Mouse (Mus musculus) CH12F3 (cell line): ENCODE data around the gene Ifngr2.
"Not testable (repeated sequence)": the region's sequence is repeated elsewhere in the genome, so short reads cannot be mapped to it uniquely, and the experiment has no call there.

ENCODE experiments used
- in situ Hi-C: fragments of 300-500 bp; cut with MboI; formaldehyde crosslinking; loops from 2 replicates; pipeline ENCODE4 v1.14.3; 2020; ENCODE audit warnings: low sequenced_read_pairs

Gene Ifngr2

DNA sequence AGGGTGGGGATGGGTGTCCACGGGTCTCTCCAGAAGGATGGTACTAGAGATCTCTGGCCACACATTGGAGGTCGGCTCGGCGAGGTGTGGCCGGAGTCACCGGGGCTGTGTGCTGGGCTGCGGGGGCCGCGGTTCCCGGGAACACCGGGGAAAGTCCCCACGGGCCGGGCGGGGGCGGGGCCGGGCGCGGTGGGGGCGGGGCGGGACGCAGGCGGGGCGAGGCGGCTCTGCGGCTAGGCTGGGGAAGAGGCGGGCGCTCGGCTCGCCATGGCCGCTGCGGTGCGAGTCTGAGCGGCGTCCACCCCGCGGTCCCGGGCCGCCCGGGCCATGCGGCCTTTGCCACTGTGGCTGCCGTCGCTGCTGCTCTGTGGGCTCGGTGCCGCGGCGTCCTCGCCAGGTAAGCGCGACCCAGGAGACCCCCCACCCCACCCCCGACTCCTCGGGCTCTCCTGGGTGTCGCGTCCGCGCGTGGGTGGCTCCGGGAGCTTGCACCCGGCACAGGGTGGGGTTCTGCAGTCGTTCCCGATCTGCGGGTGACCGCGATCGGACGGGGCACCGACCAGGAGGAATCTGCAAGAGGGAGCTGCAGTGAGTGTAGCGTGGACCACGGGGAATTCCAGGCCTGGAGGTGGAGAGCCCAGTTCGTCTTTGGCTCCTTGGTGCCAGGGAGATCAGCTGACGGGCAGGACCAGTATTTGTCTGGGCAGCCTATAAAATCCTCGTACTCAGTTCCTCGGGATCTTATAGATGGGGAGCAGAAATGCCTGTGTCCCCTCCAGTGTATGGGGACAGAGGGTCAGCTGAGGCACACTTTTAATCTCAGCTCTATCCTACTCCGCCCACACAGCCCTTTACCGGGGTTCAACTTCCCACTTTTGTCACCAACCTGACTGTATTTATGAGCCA is at the start of gene Ifngr2:
TSS of gene Ifngr2 (plus strand) at position 237 of the 906 bp plus-strand sequence.
- in situ Hi-C loops: no loop called here

DNA sequence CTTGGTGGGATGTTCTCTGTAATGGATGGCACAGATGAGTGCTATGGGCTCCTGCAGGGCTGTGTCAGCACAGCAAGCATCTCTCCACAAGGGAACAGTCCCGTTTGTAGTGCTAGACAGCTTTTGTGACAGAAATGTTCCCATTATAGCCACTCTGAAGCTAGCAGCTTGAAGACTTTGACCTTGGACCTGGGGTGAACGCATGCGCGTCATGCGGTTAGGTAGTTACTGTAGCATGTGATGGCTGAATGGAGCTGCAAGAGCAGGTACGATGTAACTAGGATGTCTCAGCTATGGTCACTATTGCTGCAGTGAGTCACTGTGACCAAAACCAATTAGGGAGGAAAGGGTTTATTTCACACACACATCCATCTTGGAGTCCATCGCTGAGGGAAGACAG is 48.8 kb upstream of the Ifngr2 start:
- in situ Hi-C loops: no loop called here

DNA sequence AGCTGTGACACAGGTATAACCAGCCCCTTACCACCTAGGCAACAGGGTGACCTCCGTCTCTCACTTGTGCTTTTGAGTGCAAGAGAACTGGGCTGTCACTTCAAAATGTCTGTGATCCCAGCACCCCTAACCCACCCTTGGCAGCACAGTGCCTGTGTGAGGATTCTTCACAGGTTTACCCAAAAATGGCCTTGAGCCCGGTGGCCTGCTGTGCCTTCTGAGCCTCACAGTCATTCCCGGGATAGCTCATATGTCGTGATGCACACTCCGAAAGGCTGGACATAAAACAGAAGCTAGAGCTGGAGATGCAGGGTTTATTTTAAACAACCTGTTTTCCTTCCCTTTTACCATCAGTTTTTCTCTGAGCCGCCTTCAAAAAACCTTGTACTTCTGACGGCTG is 42.2 kb upstream of the Ifngr2 start:
- in situ Hi-C loops: no loop called here

DNA sequence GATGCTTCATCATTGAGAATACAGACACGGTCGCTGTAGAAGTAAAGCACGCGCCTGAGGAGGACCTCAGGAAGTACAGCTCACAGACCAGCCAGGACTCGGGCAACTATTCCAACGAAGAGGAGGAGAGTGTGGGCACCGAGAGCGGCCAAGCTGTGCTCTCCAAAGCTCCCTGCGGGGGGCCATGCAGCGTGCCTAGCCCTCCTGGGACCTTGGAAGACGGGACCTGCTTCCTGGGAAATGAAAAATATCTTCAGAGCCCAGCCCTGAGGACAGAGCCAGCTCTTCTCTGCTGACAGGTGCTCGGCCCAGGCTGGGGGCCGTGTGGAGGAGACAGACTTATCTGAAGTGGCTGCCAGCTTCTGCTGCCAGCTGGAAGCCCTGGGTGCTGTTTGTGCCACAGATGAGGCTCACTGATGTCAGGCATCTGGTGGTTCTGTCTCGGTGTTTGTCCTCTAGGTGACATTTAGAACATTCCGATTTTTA is 41.7 kb upstream of the Ifngr2 start:
- in situ Hi-C loops: no loop called here

DNA sequence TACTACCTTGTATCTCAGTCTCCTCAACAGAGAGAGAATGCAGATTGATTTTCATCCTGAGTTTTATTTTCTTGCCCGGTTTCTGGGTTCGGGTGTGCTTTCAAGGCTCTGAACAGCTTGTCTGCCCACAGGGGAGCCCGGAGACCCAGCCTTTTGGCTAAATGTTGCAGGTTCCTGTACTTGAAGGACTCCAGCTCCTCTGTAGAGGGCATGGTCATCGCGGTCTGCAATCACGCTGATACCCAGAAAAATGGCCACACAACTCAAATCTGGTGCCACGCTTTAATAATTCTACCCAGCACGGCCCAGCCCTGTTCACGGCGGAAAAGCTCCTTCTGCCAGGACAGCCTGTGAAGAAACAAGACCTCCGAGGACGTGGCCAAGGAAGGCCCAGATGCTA is 40.5 kb upstream of the Ifngr2 start:
- in situ Hi-C loops: no loop called here

DNA sequence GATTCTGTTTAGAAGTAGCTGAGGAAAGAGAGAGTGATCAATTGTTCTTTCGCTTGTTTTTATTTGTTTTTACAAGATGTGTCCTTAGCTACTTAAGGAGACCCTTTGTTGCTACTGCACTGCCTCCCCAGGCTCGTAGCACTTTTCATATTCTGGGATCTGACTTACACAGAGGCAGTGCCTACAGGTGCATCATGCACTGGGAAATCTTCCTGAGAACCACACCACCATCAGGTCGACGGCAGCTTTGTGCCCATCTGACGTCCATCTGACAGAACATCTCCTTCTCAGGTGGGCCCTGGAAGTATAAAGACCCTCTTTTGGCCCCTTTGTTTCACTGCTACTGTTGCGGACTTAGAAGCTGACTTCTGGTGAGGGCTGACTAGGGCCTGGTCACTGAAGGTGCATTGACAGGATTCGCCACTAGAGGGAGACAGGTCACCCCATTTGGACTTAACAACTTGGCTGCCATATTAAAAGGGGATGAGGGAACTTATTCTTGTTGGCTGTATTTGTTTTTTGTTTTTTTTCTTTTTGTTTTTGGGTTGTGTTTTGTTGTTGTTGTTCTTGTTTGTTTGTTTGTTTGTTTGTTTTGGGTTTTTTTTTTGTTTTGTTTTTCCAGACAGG is 34.6 kb upstream of the Ifngr2 start:
- in situ Hi-C loops: loop anchor here (10.0 kb wide), 1 partner anchor 73 kb away; no protein-coding TSS in a partner anchor

DNA sequence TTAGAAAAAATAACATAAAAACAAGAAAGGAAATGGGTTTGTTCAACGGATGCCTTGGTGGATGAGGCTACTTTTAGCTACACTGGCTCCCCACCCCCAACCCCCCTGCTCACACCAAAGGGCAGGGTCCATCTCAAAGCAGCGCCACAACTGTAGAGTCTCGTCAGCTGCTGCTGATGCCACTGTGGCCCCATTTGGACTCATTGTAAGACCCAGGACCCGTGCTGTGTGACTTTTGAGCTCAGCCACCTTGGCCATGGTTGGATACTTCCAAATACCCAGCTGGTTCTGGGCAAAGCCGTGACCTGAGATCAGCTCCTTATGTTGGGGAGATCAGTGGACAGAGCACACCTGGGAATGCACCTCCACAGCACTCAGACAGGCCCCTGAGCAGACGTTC is 33.8 kb upstream of the Ifngr2 start:
- in situ Hi-C loops: loop anchor here (10.0 kb wide), 1 partner anchor 72 kb away; no protein-coding TSS in a partner anchor

DNA sequence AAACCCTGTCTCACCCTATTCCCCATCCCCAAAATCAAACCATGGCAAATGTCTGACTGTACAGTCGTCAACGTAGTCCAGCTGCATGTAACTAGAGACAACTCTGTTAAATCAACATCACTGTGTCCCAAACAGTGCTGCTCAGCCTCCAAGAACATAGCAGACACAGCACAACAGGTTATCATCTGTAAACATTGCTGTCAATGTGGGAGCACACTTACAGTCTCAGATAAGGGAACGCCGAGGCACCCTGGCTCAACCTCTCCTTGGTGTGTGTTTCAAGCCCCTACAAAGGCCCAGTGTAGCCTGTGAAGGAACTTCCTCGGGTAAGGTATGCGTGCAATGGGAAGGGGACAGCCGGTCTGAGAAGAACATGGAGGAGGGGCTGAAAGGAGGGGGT is 29.9 kb upstream of the Ifngr2 start:
- in situ Hi-C loops: loop anchor here (10.0 kb wide), 1 partner anchor 68 kb away; no protein-coding TSS in a partner anchor

DNA sequence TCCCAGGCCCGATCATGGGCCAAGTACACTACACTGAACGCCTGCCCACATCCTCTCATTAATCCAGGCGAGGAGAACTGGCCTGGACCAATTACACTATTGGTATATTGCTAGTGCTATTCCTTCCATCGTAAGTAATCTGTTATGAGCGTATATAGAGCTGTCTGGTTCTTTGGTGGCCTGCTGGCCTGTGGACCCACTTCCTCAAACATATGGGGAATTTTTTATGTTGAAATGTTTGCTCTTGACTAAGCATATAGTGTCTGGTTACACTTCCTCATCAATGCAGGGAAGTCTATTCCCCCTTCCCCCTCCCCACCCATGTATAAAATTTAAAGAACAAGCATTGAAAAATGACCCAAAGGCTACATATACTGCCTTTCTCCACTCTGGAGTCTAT is 24.8 kb upstream of the Ifngr2 start:
- in situ Hi-C loops: no loop called here

DNA sequence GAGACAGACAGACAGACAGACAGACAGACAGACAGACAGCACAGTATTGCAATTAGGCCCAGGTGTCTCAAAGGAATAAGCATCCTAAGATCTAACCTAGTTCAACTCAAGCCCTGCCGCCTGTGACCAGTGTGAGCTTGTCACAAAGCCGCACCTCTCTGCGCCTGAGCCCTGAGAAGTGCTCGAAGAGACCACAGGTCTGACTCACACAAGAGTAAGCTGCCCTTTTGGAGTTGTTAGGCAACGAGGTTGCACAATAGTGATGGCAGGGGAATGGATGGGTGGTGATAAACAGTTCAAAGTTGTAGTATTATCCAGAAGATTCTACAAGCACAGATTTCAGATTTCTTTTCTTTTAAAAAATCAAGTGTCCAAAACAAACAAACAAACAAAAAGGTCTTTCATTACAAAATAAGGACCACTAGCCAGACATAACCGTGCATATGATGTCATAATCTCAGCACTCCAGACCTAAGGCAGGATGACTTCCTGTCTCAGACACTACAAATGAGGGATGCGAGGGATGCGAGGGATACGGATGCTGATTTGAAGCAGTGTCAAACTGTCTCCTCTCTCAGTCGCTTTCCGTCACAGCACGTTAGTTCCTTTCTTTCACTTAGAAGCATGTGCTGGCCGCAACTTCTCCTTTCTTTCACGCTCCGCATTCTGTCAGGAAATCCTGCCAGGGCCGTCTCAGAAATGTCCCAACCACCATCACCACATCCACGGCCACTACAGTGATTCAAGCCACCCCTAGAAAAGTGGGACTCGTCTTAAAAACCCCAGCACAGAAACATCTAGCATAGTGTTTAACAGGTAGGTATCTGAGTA is 24.2 kb upstream of the Ifngr2 start:
- in situ Hi-C loops: no loop called here

DNA sequence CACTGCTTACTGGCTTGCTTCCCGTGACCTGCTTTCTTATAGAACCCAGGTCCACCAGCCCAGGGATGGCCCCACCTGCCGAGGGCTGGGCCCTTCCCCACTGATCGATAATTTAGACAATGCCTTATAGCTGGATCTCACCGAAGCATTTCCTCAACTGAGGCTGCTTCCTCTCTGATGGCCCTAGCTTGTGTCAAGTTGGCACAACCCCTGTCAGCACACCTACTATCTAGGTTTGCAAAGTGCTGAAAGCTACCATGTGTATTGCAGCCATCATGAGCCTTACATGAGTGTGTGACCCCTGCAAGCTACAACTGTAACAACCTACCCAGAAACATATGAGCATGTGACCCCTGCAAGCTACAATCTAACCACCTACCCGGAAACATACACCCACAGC is 22.7 kb upstream of the Ifngr2 start:
- in situ Hi-C loops: no loop called here

DNA sequence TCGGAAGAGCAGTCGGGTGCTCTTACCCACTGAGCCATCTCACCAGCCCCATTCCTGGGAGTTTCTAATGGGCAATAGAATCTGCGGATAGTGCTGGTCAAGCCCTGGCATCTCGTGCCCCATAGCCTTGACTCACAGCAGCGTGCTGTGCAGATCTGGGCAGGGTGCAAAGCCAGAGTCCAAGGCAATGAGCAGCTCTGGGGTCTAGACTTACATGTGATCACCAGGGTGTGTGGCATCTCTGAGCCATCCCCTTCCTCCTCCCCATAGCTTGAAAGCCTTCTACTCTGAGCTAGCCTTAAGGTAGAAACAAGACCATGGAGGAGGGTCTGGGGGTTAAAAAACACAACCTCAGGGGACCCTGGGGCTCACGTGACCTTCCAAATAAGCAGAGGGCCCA is 20.6 kb upstream of the Ifngr2 start:
- in situ Hi-C loops: no loop called here

DNA sequence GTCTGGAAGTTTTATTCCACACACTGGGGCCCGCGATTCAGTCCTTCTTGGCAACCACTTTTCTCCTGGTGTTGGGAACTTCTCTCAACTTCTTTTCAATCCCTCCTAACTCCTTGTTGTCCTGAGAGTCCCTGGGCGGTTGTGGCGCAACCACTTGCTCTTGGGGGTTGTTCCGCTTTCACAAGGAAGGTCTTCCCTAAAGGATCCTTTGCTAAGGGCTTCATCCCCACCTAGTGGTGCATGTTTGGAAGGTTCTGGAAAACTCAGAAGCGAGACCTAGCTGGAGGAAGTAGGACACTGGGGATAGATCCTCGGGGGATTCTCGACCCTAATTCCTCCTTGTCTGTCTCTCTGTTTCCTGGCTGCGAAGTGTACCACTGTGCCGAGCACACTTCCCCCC is 19.8 kb upstream of the Ifngr2 start:
- in situ Hi-C loops: no loop called here

DNA sequence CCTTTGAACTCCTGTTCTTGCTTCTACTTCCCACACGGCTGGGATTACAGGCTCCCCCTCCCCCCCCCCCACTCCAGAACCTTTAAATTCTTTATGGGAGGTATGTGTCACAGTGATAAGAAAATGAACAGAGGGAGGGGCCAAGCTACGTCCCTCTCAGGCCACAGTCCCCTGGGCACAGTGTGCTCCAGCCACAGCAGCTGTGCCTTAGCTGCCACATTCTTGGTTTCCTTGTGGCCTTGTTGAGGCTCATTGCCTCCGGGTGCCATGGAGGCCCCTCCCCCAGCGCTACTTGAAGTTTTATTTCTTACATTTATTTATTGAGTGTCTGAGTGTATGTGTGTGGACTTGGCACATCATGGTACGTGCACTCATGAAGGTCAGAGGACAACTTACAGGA is 19.4 kb upstream of the Ifngr2 start:
- in situ Hi-C loops: no loop called here

DNA sequence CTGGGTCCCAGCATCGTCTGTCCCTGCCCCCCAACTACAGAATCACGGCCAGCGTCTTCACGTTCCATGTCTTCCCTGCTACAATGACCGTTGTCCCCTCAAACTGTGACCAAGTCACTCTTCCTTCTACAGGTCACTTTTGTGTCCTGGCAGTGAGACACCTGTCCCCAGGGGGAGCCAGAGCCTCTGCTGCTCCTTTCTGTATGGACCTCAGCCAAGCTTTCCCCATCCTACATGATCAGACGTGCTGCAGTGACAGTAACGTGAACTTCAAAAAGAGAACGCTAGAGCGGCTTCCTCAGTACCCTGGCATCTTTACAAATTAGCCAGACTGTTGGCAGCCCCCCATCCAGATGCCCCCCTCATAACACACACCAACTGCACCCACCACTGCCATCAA is 18.3 kb upstream of the Ifngr2 start:
- in situ Hi-C loops: no loop called here

DNA sequence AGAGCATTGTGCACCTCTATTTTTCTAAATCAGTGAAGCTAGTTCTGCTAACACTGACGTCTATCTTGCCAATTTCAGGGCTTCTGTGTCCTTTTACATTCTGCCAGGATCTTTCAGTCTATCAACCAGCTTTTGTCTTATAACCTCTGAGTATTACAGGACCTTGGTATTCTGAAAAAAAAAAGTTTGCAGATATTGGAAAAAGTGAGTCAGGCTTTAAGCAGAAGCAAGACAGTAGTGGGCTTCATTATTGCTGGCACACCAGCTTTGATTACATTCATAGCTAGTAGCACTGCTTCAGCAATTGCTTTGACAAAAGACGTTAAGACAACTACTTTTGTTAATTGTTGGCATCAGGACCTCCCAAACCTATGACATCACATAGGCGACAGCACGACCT is 16.0 kb upstream of the Ifngr2 start:
- in situ Hi-C loops: not testable (repeated sequence)

DNA sequence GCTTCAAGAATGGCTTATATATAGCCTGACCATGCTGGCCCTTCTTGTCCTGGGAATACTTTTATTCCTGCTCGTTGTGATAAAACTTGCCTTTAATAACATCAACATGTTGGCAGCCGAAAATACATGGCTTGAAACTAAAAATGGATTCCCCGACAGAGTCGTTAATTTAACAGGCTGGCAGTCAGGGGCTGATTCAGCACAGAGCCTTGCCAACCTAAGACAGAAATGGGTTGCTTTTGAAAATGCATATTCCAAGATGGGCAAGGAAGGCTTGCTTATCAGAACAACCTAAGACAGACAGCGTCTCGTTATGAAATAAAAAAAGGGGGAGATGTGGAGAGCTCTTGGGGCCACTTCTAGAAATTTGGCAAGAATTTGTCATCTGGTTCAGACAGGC is 15.0 kb upstream of the Ifngr2 start:
- in situ Hi-C loops: no loop called here

DNA sequence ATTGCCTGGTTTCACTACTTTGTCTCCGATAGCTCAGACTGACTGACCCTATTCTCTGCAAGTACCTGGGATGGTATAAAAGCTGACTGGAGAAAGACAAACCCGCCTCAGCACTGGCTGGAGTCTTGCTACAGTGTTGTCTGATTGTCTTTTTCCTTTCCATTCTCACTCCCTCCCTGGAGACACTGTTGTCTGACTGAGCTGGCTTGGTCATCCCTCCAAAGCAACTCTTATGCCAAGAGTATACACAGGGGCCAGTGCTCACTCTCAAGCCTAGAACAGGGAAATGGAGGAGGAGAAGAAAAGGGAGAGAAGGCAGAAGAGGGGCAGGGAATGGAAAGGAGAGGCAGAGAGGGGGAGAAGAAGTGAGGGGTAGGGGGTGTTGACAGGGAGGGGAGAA is 14.4 kb upstream of the Ifngr2 start:
- in situ Hi-C loops: no loop called here

DNA sequence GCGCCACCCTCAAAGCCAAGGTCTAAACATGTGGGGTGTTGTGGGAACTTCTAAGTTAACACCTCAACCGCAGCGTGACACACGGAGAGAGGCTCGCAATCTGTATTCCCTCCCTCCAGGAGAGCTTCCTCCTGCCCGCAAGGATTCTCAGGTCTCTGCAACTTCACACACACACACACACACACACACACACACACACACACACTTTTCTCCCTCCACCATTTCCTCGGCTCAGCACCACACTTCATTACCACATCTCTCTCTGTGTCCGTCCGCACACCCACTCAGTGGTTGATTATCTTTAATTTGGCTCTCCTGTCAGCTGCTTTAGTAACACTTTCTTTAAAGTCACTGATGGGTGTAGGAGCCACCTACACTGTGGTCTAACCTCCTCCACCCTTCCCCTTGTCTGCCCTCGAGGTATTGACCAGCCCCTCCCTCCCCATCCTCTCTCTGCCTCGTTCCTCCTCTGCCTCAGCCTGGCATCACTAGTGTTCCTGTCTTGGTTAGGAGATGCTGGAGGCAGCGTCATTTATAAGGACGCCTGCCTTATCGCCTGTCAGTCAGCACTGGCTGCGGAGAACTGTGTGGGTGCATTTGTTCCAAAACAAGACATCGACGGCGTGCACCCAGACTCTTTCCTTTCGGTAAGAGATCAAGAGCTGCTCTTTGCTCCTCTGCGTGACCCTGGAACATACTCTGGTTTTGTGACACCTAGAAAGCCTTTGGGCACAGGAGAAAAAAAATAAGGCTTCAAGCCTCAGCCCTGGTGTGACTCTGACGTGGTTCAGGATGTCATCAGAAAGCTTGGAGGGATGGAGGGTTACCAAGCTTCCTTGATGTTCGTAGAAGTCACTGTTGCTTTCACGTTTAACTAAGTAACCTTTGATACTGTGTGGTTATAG is 13.5 kb upstream of the Ifngr2 start:
- in situ Hi-C loops: no loop called here

DNA sequence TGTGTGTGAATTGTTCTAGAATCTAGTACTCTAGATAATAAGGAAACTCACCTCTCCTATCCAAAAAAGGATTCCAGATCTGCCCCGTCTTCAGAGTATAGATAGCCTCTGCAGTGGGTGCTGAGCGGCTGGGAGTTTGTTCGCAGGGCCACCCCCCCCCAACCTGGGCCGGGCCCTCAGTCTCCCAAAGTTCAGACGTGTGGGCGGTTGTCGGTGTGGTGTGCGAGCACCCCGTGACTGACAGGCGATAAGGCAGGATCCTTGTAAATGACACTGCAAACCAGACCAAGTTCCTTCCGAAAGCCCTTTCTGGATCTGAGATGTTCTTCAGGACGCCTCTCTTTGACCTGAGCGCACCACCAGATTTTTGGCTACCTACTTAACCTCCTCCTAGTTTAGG is 12.4 kb upstream of the Ifngr2 start:
- in situ Hi-C loops: no loop called here
